Mouse (Mus musculus) liver, adult 2 months (tissue): ENCODE measurements at regions not wholly inside any gene's neighbourhood (a gene's known extent, or its start where the extent isn't known, plus 50 kb on each side); places are given as distances from the start of the nearest gene placed in this dataset.

Experiments
- DNase-seq: peaks from one replicate; pipeline ENCODE4 v3.0.0-alpha.2; 2011; ENCODE audit warnings: low read depth, low spot score; ENCODE audit errors: extremely low read depth
- H3K27ac ChIP-seq: fragments of 200-500 bp; replicated peaks from 2 replicates; pipeline ENCODE4 v1.5.1; 2012; ENCODE audit warnings: low read depth, mild to moderate bottlenecking, control low read depth, inconsistent platforms, low read length; ENCODE audit not compliant: insufficient read depth
- H3K27me3 ChIP-seq: fragments of 200-500 bp; 2 replicates; pipeline ENCODE4 v1.6.1; 2012; ENCODE audit warnings: mild to moderate bottlenecking, moderate library complexity, low read length, inconsistent platforms; ENCODE audit not compliant: control insufficient read depth, insufficient read depth
- H3K36me3 ChIP-seq: fragments of 200-500 bp; 2 replicates; pipeline ENCODE4 v1.6.1; 2012; ENCODE audit warnings: low read length, inconsistent platforms; ENCODE audit not compliant: control insufficient read depth, insufficient read depth
- H3K4me1 ChIP-seq: fragments of 200-500 bp; 2 replicates; pipeline ENCODE4 v1.6.1; 2011; ENCODE audit warnings: low read length; ENCODE audit not compliant: control insufficient read depth, insufficient read depth
- H3K4me3 ChIP-seq: fragments of 200-500 bp; 2 replicates; pipeline ENCODE4 v1.5.1; 2011; ENCODE audit warnings: low read depth, mild to moderate bottlenecking, control low read depth, low read length, moderate library complexity; ENCODE audit not compliant: insufficient read depth
- H3K79me2 ChIP-seq: fragments of 200-500 bp; 2 replicates; pipeline ENCODE4 v1.6.1; 2012; ENCODE audit warnings: inconsistent platforms, mild to moderate bottlenecking, low read length, moderate library complexity; ENCODE audit not compliant: control insufficient read depth, insufficient read depth
- H3K9ac ChIP-seq: fragments of 200-500 bp; 2 replicates; pipeline ENCODE4 v1.6.1; 2012; ENCODE audit warnings: low read depth, mild to moderate bottlenecking, control low read depth, inconsistent platforms, low read length
- CTCF ChIP-seq: fragments of 200-500 bp; IDR thresholded peaks from 2 replicates; pipeline ENCODE4 v1.5.1; 2011; ENCODE audit warnings: low read depth, low read length, control low read depth
- POLR2A ChIP-seq: fragments of 200-500 bp; IDR thresholded peaks from 2 replicates; pipeline ENCODE4 v1.6.1; 2011; ENCODE audit warnings: low read length, control low read depth; ENCODE audit not compliant: insufficient read depth; ENCODE audit errors: extremely low read depth
- WGBS: fragments of 180-500 bp; shearing (Covaris S2); methylation state at CpG from one replicate; pipeline ENCODE4 v1.1.7; 2018; 5-methylcytosine and 5-hydroxymethylcytosine counted together

- no peak for TF ChIP-seq CTCF
- H3K27me3 ChIP-seq: no peaks in the 10 kb centered on the region
- H3K9ac ChIP-seq: no peak overlapping the region
- no peaks in the 10 kb centered on the region for H3K36me3 ChIP-seq
- WGBS: 26% methylated on average over 1 of the region's 1 CpGs
- H3K79me2 ChIP-seq: no peaks in the 10 kb centered on the region
- peak; percentile 4 for DNase-seq
- H3K4me1 ChIP-seq: no peaks in the 10 kb centered on the region
- no peak overlapping the region for H3K4me3 ChIP-seq
- no peak overlapping the region for H3K27ac ChIP-seq
These were observed 254.4 kb downstream of the Cmpk2 start for GRCm38 (mm10) chr12:26723399-26723798.

DNA sequence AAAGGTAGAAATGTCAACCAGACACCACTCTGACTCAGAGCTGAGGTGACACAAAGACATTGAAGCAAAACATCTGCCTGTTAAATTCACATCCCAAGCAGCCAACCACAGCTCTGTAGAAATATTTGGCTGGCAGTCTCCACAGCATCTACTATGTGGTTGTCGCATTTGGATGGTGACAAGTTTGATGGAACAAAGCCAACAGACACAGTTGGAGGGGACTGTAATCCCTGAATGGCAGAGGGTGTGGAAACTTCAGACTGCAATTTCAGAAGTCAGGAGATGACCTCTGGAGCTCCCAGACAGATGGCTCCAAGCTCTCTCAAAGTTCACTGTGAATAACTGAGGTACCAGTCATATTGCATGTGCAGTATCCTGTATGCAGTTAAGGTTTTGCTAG is 229.8 kb downstream of the Cmpk2 start:
- no peaks in the 10 kb centered on the region for H3K36me3 ChIP-seq
- H3K9ac ChIP-seq: no peak overlapping the region
- no peaks in the 10 kb centered on the region for H3K27me3 ChIP-seq
- H3K4me1 ChIP-seq: no peaks in the 10 kb centered on the region
- H3K4me3 ChIP-seq: no peak overlapping the region
- 76% methylated on average over 1 of the region's 1 CpGs for WGBS
- H3K79me2 ChIP-seq: no peaks in the 10 kb centered on the region
- H3K27ac ChIP-seq: no peak overlapping the region
- no peak for DNase-seq
- TF ChIP-seq POLR2A (no peak), CTCF (no peak)

GRCm38 (mm10) chr12:26688048-26688447 is 219.0 kb downstream of the Cmpk2 start:
- Histone ChIP-seq H3K36me3 (no peaks in the 10 kb centered on the region), H3K27ac (no peak overlapping the region), H3K9ac (no peak overlapping the region), H3K79me2 (no peaks in the 10 kb centered on the region), H3K4me1 (no peaks in the 10 kb centered on the region), H3K27me3 (no peaks in the 10 kb centered on the region), H3K4me3 (no peak overlapping the region)
- DNase-seq: no peak
- WGBS: 81% methylated on average over 4 of the region's 4 CpGs
- no peak for TF ChIP-seq CTCF
- TF ChIP-seq POLR2A: no peak

DNA sequence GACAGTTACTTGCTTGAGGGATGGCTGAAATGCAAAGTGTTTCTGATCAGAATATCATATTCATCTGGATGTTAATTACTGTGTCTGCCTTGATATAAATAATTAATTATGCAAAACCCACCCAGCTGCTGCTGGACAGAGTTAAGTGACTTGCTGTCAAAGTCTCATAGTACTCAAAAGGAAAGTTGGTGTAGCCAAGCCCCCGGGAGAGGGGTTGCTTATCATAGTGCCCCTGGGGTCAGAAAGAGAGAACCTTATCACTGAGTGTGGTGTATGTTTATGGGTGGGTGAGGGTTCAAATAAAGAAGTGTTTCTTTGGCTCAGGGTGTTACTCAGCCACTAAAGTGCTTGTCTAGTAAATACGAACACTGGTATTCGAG is 211.6 kb downstream of the Cmpk2 start:
- no peaks in the 10 kb centered on the region for H3K27me3 ChIP-seq
- 33% methylated on average over 3 of the region's 3 CpGs for WGBS
- no peak overlapping the region for H3K4me3 ChIP-seq
- H3K27ac ChIP-seq: no peak overlapping the region
- no peak for DNase-seq
- no peaks in the 10 kb centered on the region for H3K79me2 ChIP-seq
- no peaks in the 10 kb centered on the region for H3K36me3 ChIP-seq
- TF ChIP-seq CTCF: no peak
- TF ChIP-seq POLR2A: no peak
- no peak overlapping the region for H3K9ac ChIP-seq
- no peaks in the 10 kb centered on the region for H3K4me1 ChIP-seq

DNA sequence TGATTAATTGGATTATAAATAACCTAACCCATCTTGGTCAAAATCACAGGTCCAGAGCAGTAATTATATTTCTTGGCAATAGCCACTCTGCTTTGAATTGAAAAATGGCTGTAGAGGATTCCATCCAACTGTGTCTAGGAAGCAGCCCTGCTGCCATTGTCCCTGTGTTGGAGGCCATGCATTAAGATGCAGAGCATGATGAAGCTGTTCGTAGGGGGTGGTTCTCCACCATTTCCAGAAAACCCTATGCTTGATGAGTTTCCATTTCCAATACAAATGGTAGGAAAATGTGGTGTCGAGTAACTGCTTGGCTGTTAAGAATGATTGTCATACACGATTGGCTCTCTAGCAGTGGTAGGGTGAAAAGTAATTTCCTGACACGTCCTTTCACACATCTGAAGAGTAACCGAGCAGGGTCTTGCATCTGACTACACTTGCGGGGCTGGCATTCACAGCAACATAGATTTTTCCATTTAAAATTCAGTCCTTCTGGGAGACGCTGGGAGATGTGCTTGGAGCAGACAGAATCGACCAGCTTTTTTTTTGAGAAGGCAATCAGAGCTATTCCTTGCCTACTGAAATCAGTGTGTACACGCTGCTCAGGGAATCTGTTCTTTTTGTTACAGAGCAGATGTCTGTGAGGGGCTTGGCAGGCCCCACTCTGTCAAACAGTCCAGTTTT is 211.0 kb downstream of the Cmpk2 start:
- H3K4me3 ChIP-seq: no peak overlapping the region
- no peaks in the 10 kb centered on the region for H3K36me3 ChIP-seq
- H3K79me2 ChIP-seq: no peaks in the 10 kb centered on the region
- H3K27ac ChIP-seq: no peak overlapping the region
- no peak overlapping the region for H3K9ac ChIP-seq
- no peaks in the 10 kb centered on the region for H3K4me1 ChIP-seq
- TF ChIP-seq CTCF (no peak), POLR2A (no peak)
- DNase-seq: no peak
- 74% methylated on average over 9 of the region's 9 CpGs for WGBS
- H3K27me3 ChIP-seq: no peaks in the 10 kb centered on the region

GRCm38 (mm10) chr12:26665466-26665865 is 196.5 kb downstream of the Cmpk2 start:
- H3K27ac ChIP-seq: no peak overlapping the region
- no peak for DNase-seq
- H3K27me3 ChIP-seq: no peaks in the 10 kb centered on the region
- H3K36me3 ChIP-seq: no peaks in the 10 kb centered on the region
- no peaks in the 10 kb centered on the region for H3K79me2 ChIP-seq
- 83% methylated on average over 4 of the region's 4 CpGs for WGBS
- H3K9ac ChIP-seq: no peak overlapping the region
- H3K4me3 ChIP-seq: no peak overlapping the region
- TF ChIP-seq POLR2A: no peak
- TF ChIP-seq CTCF: no peak
- H3K4me1 ChIP-seq: no peaks in the 10 kb centered on the region
